Mouse (Mus musculus) limb, embryonic 11.5 days (tissue): Measurements from ENCODE around the gene Lyrm4. TPM values are rescaled to one million over a fixed set of nuclear protein-coding genes. Genes with fewer than 3 reads are reported as not detected.

Experiments
- ATAC-seq: fragments of 200-750 bp; cut with Nextera tagmentation; 2 replicates; pipeline ENCODE4 v1.8.0; 2017; ENCODE audit warnings: low read depth; ENCODE audit not compliant: insufficient number of reproducible peaks, low FRiP score, low TSS enrichment
- DNase-seq: peaks from one replicate; pipeline ENCODE4 v3.0.0-alpha.2; 2015; ENCODE audit warnings: low spot score
- H3K27ac ChIP-seq: fragments of 300-500 bp; sonication (generic); replicated peaks from 2 replicates; pipeline ENCODE4 v1.5.1; 2014; ENCODE audit warnings: low read depth, mild to moderate bottlenecking, low read length
- H3K27me3 ChIP-seq: fragments of 300-500 bp; sonication (generic); 2 replicates; pipeline ENCODE4 v1.6.1; 2014; ENCODE audit warnings: mild to moderate bottlenecking, low read length, mixed read lengths; ENCODE audit not compliant: control insufficient read depth, insufficient read depth
- H3K36me3 ChIP-seq: fragments of 300-500 bp; sonication (generic); 2 replicates; pipeline ENCODE4 v1.6.1; 2014; ENCODE audit warnings: mild to moderate bottlenecking, low read length, moderate library complexity, mixed read lengths; ENCODE audit not compliant: control insufficient read depth, insufficient read depth
- H3K4me1 ChIP-seq: fragments of 300-500 bp; sonication (generic); 2 replicates; pipeline ENCODE4 v1.6.1; 2014; ENCODE audit warnings: low read length, mixed read lengths; ENCODE audit not compliant: control insufficient read depth, insufficient read depth
- H3K4me2 ChIP-seq: fragments of 300-500 bp; sonication (generic); 2 replicates; pipeline ENCODE4 v1.6.1; 2014; ENCODE audit warnings: low read depth, mild to moderate bottlenecking, moderate library complexity; ENCODE audit not compliant: severe bottlenecking
- H3K4me3 ChIP-seq: fragments of 300-500 bp; sonication (generic); 2 replicates; pipeline ENCODE4 v1.5.1; 2014; ENCODE audit warnings: low read depth, low read length
- H3K9ac ChIP-seq: fragments of 300-500 bp; sonication (generic); 2 replicates; pipeline ENCODE4 v1.6.1; 2014; ENCODE audit warnings: mild to moderate bottlenecking, low read length
- H3K9me3 ChIP-seq: fragments of 300-500 bp; sonication (generic); 2 replicates; pipeline ENCODE4 v1.6.1; 2016; ENCODE audit warnings: low read length; ENCODE audit not compliant: control insufficient read depth
- WGBS: fragments of 180-500 bp; shearing (Covaris S2); extraction: QIAGEN DNeasy Blood & Tissue Kit; methylation state at CpG from one replicate; pipeline ENCODE4 v1.1.7; 2014; 5-methylcytosine and 5-hydroxymethylcytosine counted together
- polyA plus RNA-seq: library from polyadenylated mRNA; unstranded; fragments of >200 nt; fragmentation: Nextera tagmentation; extraction: Ambion mirVana; gene quantifications from 2 replicates; pipeline ENCODE4 v1.2.1, GENCODE M21; 2014

Gene Lyrm4
- polyA plus RNA-seq, 1 experiment from 2014 or later: 20.6 TPM

DNA sequence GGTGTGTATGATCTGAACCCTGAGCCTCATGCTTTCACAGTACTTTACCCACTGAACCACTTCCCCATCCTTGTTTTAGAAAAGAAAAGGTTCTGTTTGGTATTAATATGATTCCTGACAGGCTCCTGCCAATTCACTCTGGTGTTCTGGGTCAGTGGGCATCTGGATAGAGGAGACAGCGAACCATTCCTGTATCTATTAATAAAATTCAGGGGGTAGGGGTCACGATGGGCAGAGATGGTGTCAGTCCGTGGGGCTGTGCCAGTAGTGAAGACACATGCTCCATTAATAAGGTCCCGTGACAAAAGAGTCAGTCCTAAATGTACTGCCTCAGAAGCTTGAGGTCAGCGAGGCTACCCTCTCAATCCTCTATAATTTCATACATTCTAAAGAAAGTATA is 4.1 kb downstream of the Lyrm4 start:
- Histone ChIP-seq H3K27me3 (no peaks in the 10 kb centered on the region), H3K4me3 (no peak overlapping the region), H3K9me3 (no peaks in the 10 kb centered on the region), H3K9ac (no peak overlapping the region), H3K4me2 (no peak overlapping the region), H3K4me1 (no peaks in the 10 kb centered on the region), H3K27ac (no peak overlapping the region), H3K36me3 (no peaks in the 10 kb centered on the region)
- DNase-seq (no peak), ATAC-seq (no peak)
- WGBS: 91% methylated on average over 5 of the region's 5 CpGs

DNA sequence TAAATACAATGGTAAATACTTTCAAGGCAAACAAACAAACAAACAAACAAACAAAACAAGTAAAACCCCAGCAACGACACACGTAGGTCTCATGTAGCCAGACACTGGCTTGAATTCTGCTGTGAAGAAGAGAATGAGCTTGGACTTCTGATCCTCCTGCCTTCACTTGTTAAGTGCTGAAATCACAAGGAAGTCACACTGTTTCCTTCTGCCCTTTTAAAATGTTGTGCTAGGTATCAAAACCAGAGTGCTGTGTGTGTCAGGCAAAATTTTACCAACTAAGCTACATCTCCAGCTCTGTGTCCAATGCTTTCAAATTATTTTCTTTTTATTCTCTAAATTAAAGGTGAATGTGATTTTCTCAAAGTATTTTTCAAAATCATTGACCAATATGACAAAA is 6.0 kb downstream of the Lyrm4 start:
- Histone ChIP-seq H3K27ac (no peak overlapping the region), H3K27me3 (no peaks in the 10 kb centered on the region), H3K9me3 (no peaks in the 10 kb centered on the region), H3K4me2 (no peak overlapping the region), H3K36me3 (no peaks in the 10 kb centered on the region), H3K4me3 (no peak overlapping the region), H3K4me1 (no peaks in the 10 kb centered on the region), H3K9ac (no peak overlapping the region)
- 92% methylated on average over 2 of the region's 2 CpGs for WGBS
- ATAC-seq (no peak), DNase-seq (no peak)

DNA sequence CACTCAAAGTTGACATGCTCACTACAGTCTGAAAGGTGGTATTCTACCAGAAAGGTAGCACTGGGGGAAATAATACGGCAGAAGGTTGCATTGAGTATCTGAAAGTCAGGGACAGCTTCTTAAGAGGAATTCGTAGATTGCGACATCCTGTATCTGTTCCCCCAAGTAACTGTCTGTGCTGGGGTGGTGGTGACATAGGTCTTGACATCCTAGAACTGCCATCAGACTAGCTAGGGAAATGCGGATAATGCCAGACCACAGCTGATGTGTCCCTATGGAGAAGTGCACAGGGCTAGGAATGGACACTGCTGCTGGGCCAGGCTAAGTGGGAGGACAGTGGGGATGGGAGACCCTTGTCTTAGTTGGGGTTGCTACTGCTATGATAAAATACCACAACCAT is 8.8 kb downstream of the Lyrm4 start:
- no peak overlapping the region for H3K9ac ChIP-seq
- H3K9me3 ChIP-seq: no peaks in the 10 kb centered on the region
- no peak overlapping the region for H3K4me2 ChIP-seq
- H3K27me3 ChIP-seq: no peaks in the 10 kb centered on the region
- WGBS: 96% methylated on average over 4 of the region's 4 CpGs
- no peak overlapping the region for H3K27ac ChIP-seq
- no peak for ATAC-seq
- no peak overlapping the region for H3K4me3 ChIP-seq
- no peaks in the 10 kb centered on the region for H3K36me3 ChIP-seq
- DNase-seq: no peak
- no peaks in the 10 kb centered on the region for H3K4me1 ChIP-seq

DNA sequence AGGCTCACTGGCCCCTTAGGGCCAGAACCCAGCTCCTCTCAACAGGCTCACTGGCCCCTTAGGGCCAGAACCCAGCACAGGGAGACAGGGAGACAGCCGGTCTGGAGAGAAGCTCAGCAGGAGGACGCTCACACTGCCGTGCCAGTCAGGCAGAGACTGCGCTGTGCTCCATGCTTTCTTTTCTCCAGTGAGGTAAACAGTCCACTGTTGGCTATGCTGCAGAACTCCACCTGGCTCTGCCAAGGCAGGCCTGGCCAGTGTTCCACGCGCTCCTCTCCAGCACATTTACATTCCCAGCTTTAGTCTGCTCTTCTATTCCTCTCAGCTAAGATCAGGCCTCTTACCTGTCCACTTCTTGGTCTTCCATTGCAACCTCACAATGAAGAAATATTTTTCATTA is 11.7 kb downstream of the Lyrm4 start:
- 83% methylated on average over 6 of the region's 6 CpGs for WGBS

DNA sequence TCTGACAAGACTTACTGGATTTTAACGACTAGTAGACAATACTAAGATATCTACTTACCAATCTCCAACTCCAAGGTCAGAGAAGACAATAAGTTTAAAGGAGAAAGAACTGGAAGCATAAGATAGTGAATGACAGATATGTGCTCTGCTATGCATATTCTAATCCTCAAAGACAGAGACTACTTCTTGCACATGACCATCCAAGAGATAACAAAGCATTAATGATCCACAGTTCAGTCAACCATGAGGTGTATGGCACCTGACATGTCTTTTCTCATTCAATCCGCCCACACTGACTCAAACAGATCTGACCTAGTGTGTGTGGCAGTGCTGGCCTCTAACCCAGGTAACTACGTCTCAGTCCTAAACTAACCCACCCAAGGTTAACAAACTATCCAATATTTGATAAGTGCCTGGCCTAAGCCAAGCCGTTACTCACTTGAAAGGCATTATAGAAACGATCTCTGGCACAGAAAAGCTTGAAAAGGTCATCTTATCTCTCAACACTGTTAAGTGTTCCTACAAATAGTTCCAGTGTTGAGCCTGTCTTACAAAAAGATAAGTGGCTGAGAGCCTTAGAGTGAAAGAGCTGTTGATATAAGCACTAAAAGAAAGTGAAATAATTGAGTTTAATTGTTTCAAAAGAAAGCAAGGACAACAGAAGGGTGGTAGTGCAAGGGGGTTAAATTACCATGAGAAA is 20.5 kb downstream of the Lyrm4 start:
- H3K27me3 ChIP-seq: no peaks in the 10 kb centered on the region
- no peaks in the 10 kb centered on the region for H3K4me1 ChIP-seq
- no peaks in the 10 kb centered on the region for H3K9me3 ChIP-seq
- WGBS: 85% methylated on average over 5 of the region's 5 CpGs
- no peak overlapping the region for H3K9ac ChIP-seq
- H3K4me2 ChIP-seq: no peak overlapping the region
- H3K4me3 ChIP-seq: no peak overlapping the region
- H3K36me3 ChIP-seq: no peaks in the 10 kb centered on the region
- ATAC-seq: no peak
- H3K27ac ChIP-seq: no peak overlapping the region
- DNase-seq: no peak

More for the DNA sequence above, 11.7 kb downstream of the Lyrm4 start:
- DNase-seq (no peak), ATAC-seq (no peak)
- H3K4me1 ChIP-seq: no peaks in the 10 kb centered on the region
- H3K36me3 ChIP-seq: no peaks in the 10 kb centered on the region
- H3K9me3 ChIP-seq: no peaks in the 10 kb centered on the region
- no peaks in the 10 kb centered on the region for H3K27me3 ChIP-seq
- H3K9ac ChIP-seq: no peak overlapping the region
- no peak overlapping the region for H3K4me3 ChIP-seq
- no peak overlapping the region for H3K4me2 ChIP-seq
- no peak overlapping the region for H3K27ac ChIP-seq

DNA sequence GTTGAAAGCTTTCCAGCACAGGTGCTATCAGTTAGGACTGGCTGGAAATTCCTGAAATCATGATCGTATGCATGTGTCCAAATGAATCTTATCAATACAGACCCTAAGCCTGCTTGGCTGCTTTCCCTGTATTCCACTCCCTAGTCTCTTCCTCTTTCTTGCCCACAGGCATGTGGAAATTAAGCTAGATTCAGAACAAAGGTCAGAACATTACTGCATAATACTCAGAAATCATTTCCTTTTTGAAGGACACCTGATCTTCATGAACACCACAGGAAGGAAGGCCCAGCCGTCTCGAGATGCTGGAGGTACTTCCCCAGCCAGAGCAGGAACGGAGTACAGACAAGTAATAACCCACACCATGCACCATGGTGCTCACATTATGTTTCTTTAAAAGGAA is 29.2 kb downstream of the Lyrm4 start:
- DNase-seq: no peak
- no peak for ATAC-seq
- Histone ChIP-seq H3K4me3 (no peak overlapping the region), H3K9ac (no peak overlapping the region), H3K36me3 (no peaks in the 10 kb centered on the region), H3K27me3 (no peaks in the 10 kb centered on the region), H3K4me1 (no peaks in the 10 kb centered on the region), H3K4me2 (no peak overlapping the region), H3K27ac (no peak overlapping the region), H3K9me3 (no peaks in the 10 kb centered on the region)
- WGBS: 84% methylated on average over 4 of the region's 4 CpGs

DNA sequence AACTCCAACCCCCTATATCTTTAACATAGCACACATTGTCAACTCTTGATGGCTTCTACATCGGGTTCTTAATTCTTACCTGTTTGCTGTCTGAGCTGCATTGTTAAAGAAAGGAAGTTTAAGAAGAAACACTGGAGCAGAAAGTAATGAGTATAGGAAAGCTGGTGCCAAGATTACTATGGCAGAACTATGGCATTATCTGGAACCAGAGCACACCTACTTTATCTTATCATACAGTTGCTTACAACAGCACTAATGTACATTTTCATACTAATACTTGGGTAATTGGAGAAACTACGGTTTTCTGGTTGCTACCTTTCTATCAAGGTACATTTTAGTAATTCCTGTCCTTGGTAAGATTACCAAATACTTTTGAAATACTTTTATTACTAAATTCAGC is 29.9 kb downstream of the Lyrm4 start:
- 85% methylated on average over 2 of the region's 2 CpGs for WGBS
- no peak overlapping the region for H3K4me2 ChIP-seq
- no peak overlapping the region for H3K4me3 ChIP-seq
- no peak overlapping the region for H3K9ac ChIP-seq
- ATAC-seq: no peak
- H3K9me3 ChIP-seq: no peaks in the 10 kb centered on the region
- H3K27ac ChIP-seq: no peak overlapping the region
- H3K4me1 ChIP-seq: no peaks in the 10 kb centered on the region
- H3K36me3 ChIP-seq: no peaks in the 10 kb centered on the region
- DNase-seq: no peak
- no peaks in the 10 kb centered on the region for H3K27me3 ChIP-seq

DNA sequence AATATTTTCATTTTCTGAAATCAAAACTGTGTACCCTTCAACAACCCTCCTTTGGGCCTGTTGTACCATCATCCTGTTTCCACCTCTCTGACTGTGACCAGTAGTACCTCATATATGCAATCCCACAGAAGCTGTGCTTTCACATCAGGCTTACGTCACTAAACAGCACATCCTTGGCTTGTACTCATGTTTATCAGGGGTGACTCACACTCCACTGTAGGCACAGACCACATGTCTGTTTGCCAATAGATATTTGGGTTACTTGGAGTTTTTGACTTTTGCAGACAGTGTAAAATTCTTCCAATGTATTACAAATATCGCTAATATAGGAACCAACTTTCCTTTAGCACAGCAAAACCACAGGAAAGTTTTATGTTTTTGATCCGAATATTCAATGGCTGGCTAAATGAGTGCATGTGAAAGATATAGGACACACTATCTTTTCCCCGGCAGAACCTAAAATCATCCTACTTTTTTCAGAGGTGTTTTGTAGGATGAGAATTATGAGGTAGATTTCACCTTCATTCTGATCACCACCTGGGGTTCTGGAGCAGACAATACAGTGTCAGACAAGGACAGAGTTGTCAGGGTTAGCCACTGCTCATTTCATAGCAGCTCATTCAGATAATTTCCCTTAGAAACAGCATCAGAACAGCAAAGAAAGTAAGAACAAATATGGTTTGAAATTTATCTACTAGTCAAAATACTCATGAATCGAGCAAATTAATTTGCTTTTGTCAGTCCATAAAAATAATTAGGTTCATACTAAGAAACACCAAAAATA is 30.5 kb downstream of the Lyrm4 start:
- Histone ChIP-seq H3K4me2 (no peak overlapping the region), H3K36me3 (no peaks in the 10 kb centered on the region), H3K9ac (no peak overlapping the region), H3K27me3 (no peaks in the 10 kb centered on the region), H3K9me3 (no peaks in the 10 kb centered on the region), H3K4me3 (no peak overlapping the region), H3K4me1 (no peaks in the 10 kb centered on the region), H3K27ac (no peak overlapping the region)
- no peak for ATAC-seq
- DNase-seq: no peak
- WGBS: 90% methylated on average over 5 of the region's 5 CpGs
